In the genomic region with DNA sequence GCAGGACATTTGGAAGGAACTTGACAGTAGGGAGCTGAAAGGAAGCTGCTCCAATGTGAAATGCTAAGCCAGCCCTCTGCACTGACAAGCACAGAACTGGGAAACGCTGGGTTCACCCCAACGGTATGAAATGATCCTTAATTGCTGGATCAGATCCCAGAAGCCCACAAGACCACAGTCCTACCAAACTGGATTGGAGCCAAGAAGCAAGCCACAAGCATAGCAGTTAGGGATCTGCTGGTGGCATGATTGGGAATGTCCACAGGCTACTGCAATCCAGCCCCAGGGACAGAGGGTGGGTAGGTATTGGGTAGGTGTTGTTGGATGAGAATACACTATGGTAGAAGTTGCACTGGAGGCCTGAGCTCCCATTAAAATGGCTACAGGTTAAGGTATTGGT, we compare ENCODE assay signal across 19 mouse cellular contexts.
DNase-seq lines count a peak whose midpoint lies in the region; ATAC-seq and TF ChIP-seq lines count a peak whose summit lies in the region.
"Had no signal": no experiment of that assay in that cellular context is flagged by ENCODE, and none has a peak within 500 bp of the region (broad histone marks: within the 10 kb centered on the region; RNA-seq: fewer than 3 reads in every experiment).

No protein-coding gene starts in this region.

- CTCF ChIA-PET in Patski (lab: Charles Lee) = interaction anchor here (0.9 to 1.5 kb wide), 2 partner anchors 10 to 99 kb away, joined by 3 to 4 read pairs; no protein-coding TSS in a partner anchor

- no peak for ATAC-seq in hindbrain, postnatal 0 days
- ATAC-seq in hindbrain, embryonic 11.5 days (ENCODE audit: low FRiP score) = no peak
- peak; percentile 36 for ATAC-seq in Patski
- ATAC-seq in limb, embryonic 13.5 days (ENCODE audit: low FRiP score, low read depth) = no peak
- ATAC-seq: forebrain, postnatal 0 days had no signal

- H3K4me1 ChIP-seq in heart, embryonic 10.5 days = peaks cover 30% of the 10 kb centered on the region; the same call in 1 of the 2 replicates
- no peaks in the 10 kb centered on the region for H3K4me1 ChIP-seq in hindbrain, postnatal 0 days (ENCODE audit: insufficient read depth, low read length)
- no peaks in the 10 kb centered on the region for H3K4me1 ChIP-seq in hindbrain, embryonic 11.5 days (replicated peaks; ENCODE audit: control insufficient read depth, insufficient read depth, low read length)
- H3K4me1 ChIP-seq in limb, embryonic 13.5 days = peaks cover 34% of the 10 kb centered on the region
- H3K4me1 ChIP-seq: neural tube, embryonic 12.5 days had no signal

- H3K9ac ChIP-seq in hindbrain, postnatal 0 days (replicated peaks; ENCODE audit: low read length) = no peak overlapping the region
- H3K9ac ChIP-seq in hindbrain, embryonic 11.5 days (ENCODE audit: low read depth, low read length) = no peak overlapping the region
- no peak overlapping the region for H3K9ac ChIP-seq in limb, embryonic 13.5 days
- H3K9ac ChIP-seq: forebrain, postnatal 0 days; hindbrain, embryonic 14.5 days; neural tube, embryonic 12.5 days had no signal

- in situ Hi-C loops in Patski (cut with MboI; ENCODE audit: low pct_unique_long_range_greater_than_20kb) = loop anchor here (5.0 kb wide), 1 partner anchor 141 kb away; no protein-coding TSS in a partner anchor

- no peak overlapping the region for H3K4me2 ChIP-seq in hindbrain, postnatal 0 days (ENCODE audit: low read depth, low read length)
- H3K4me2 ChIP-seq in hindbrain, embryonic 11.5 days (replicated peaks; ENCODE audit: low read depth, low read length) = no peak overlapping the region
- H3K4me2 ChIP-seq in limb, embryonic 13.5 days (replicated peaks) = no peak overlapping the region
- H3K4me2 ChIP-seq: hindbrain, embryonic 14.5 days; neural tube, embryonic 12.5 days had no signal

- peaks cover 35% of the 10 kb centered on the region; the same call in 1 of the 2 replicates for H3K27me3 ChIP-seq in heart, embryonic 10.5 days (ENCODE audit: insufficient read depth, poor library complexity, severe bottlenecking)
- H3K27me3 ChIP-seq in hindbrain, postnatal 0 days (ENCODE audit: insufficient read depth, low read length) = no peaks in the 10 kb centered on the region
- no peaks in the 10 kb centered on the region; the same call in 1 of the 2 replicates for H3K27me3 ChIP-seq in hindbrain, embryonic 11.5 days (ENCODE audit: control insufficient read depth, insufficient read depth, low read length)
- H3K27me3 ChIP-seq in Patski = no peaks in the 10 kb centered on the region
- peaks cover 53% of the 10 kb centered on the region for H3K27me3 ChIP-seq in limb, embryonic 13.5 days

- intact Hi-C loops in heart, postnatal 14 days (cut with DNase I) = loop anchor here (5.0 kb wide), 1 partner anchor 136 kb away; no protein-coding TSS in a partner anchor

- no peaks in the 10 kb centered on the region for H3K9me3 ChIP-seq in heart, embryonic 10.5 days
- no peaks in the 10 kb centered on the region for H3K9me3 ChIP-seq in hindbrain, postnatal 0 days (ENCODE audit: low read length)
- no peaks in the 10 kb centered on the region for H3K9me3 ChIP-seq in hindbrain, embryonic 11.5 days (ENCODE audit: control insufficient read depth, low read length)
- no peaks in the 10 kb centered on the region for H3K9me3 ChIP-seq in limb, embryonic 13.5 days
- H3K9me3 ChIP-seq: neural tube, embryonic 12.5 days had no signal

- no peaks in the 10 kb centered on the region for H3K36me3 ChIP-seq in heart, embryonic 10.5 days
- H3K36me3 ChIP-seq in hindbrain, postnatal 0 days (ENCODE audit: insufficient read depth, low read length) = no peaks in the 10 kb centered on the region
- H3K36me3 ChIP-seq in hindbrain, embryonic 11.5 days (ENCODE audit: control insufficient read depth, insufficient read depth, low read length) = no peaks in the 10 kb centered on the region
- H3K36me3 ChIP-seq in limb, embryonic 13.5 days = no peaks in the 10 kb centered on the region
- H3K36me3 ChIP-seq: neural tube, embryonic 12.5 days had no signal

- POLR2A ChIA-PET in Patski (lab: Charles Lee) = no interaction called here

- no peak overlapping the region for H3K4me3 ChIP-seq in heart, embryonic 10.5 days
- no peak overlapping the region for H3K4me3 ChIP-seq in hindbrain, postnatal 0 days (ENCODE audit: low read length)
- H3K4me3 ChIP-seq in hindbrain, embryonic 11.5 days (ENCODE audit: low read depth, low read length) = no peak overlapping the region
- no peak overlapping the region for H3K4me3 ChIP-seq in limb, embryonic 13.5 days
- H3K4me3 ChIP-seq: neural tube, embryonic 12.5 days had no signal

- no peak for TF ChIP-seq CTCF in hindbrain, postnatal 0 days (IDR thresholded peaks at IDR 0.05; ENCODE audit: low read depth)
- no peak for TF ChIP-seq CTCF in Patski (IDR thresholded peaks at IDR 0.05)

- peak; percentile 54 for DNase-seq in heart, embryonic 10.5 days (ENCODE audit: low spot score)
- no peak for DNase-seq in heart, postnatal 14 days
- peak; percentile 9 for DNase-seq in hindbrain, postnatal 0 days (ENCODE audit: low spot score)
- DNase-seq in hindbrain, embryonic 11.5 days (ENCODE audit: low spot score) = no peak
- no peak for DNase-seq in Patski (ENCODE audit: low read depth, low spot score)
- DNase-seq in left cerebral cortex, adult 8-10 months (ENCODE audit: low spot score in 2 of 2) = no peak
- DNase-seq: adrenal gland, postnatal 10 days; cerebellum, adult 8-10 months; forebrain, postnatal 0 days; gastrocnemius, postnatal 36 days; kidney, adult 8-10 months; kidney, postnatal 25 days; lung, postnatal 4 days; midbrain, embryonic 14.5 days; right cerebral cortex, postnatal 25 days; spleen, adult 18-20 months had no signal

- peak overlapping the region; percentile 67; the same call in 1 of the 2 replicates for H3K27ac ChIP-seq in heart, embryonic 10.5 days
- no peak overlapping the region for H3K27ac ChIP-seq in hindbrain, postnatal 0 days
- no peak overlapping the region for H3K27ac ChIP-seq in hindbrain, embryonic 11.5 days (ENCODE audit: low read depth, low read length)
- peak overlapping the region; percentile 44; the same call in 1 of the 2 replicates for H3K27ac ChIP-seq in limb, embryonic 13.5 days
- H3K27ac ChIP-seq: hindbrain, embryonic 14.5 days; neural tube, embryonic 12.5 days had no signal

- WGBS in heart, embryonic 10.5 days = 75% methylated on average over 2 of the region's 2 CpGs
- WGBS in hindbrain, postnatal 0 days = 37% methylated on average over 2 of the region's 2 CpGs
- 77% methylated on average over 2 of the region's 2 CpGs for WGBS in hindbrain, embryonic 11.5 days
- WGBS in limb, embryonic 13.5 days = 50% methylated on average over 2 of the region's 2 CpGs

Comparison
In these comparisons a context has a peak if more than half of its experiments do, and no peak if none do; other contexts are left out.
1. DNase-seq: peak in heart, embryonic 10.5 days (single experiment) and hindbrain, postnatal 0 days (single experiment); none in heart, postnatal 14 days (0 of 2), hindbrain, embryonic 11.5 days (single experiment), Patski (single experiment) and left cerebral cortex, adult 8-10 months (0 of 2).
2. H3K27ac ChIP-seq: peak in heart, embryonic 10.5 days (single experiment) and limb, embryonic 13.5 days (single experiment); none in hindbrain, postnatal 0 days (single experiment) and hindbrain, embryonic 11.5 days (single experiment).